Mouse (Mus musculus): ENCODE results near the gene Pak7. TPM values are rescaled to one million over a fixed set of nuclear protein-coding genes. Genes with fewer than 3 reads are reported as not detected.

Gene Pak7
- total RNA-seq, 1 experiment from 2014 or later = 0.12 TPM

DNA sequence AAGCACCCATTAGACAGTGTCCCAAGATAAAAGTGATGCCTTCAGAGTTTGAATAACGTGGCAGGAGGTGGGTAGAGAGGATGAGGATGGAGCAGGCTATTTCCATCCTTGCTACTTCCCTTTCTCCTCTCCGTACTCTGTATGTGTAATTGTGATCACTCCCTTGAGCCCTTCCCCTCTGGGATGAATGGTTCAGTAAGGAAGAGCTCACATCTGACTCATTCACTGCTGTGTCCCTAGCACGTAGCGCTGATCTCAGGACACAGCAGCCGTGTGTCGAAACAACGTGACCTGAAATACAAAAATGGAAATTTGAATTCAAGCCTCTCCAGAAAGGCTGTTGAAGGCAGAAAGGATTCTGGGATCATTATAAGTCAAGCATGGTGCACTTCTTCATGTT is 237.0 kb downstream of the Pak7 start:
- DNase-seq = no peak

DNA sequence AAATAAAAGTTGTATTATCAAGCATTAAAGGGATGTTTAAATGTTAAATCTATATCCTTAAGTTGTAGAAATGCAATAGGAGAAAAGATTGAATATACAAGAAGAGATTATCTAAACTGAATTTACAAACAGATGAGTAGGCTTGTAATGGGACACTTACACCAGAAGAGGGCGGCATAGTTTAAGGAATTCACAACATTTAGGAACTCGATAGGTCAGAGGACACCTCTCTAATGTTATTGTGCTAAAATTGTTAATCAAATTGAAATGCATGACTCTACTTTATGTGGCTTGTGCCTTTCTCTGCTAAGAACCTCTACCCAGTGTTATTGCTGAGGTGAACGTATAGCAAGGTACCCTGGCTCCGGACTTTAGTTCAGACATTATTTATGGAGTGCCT is 238.2 kb downstream of the Pak7 start:
- DNase-seq = no peak

DNA sequence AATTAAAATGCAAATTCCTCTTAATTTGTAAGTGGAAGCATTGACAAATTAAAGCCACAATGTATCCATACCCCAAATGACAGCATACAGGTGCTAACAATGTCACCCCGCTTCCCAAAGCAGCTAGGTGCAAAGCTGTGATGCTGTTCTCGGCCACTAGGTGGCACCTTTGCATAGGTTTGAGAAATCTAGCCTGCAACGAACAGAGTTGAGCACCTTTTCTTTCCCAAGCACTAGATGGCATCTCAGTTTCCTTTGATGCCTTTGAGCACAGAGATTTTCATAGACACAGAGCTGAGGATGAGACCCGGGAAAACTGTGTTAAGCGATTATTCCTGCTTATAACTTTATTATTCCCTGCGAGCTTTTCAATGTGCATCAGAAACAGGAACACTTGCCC is 238.8 kb downstream of the Pak7 start:
- DNase-seq = peak; percentile 75

DNA sequence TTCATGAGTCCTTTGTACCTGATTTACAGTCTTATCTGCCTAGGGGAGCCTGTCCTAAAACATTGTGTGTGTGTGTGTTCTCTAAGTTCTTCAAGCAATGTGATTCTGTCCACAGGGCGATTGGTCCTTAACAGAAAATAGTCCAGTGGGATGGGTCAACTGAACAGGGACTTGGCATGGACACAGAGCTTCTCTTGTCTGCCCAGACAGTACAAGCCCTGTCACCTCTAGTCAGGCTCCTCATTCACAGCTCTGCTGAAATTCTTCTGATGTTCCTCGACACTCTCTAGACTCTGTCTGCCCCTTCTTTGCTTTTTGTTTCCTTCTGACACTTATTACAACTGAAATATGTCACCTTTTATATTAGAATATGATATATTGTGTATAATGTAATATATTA is 247.0 kb downstream of the Pak7 start:
- no peak for DNase-seq

DNA sequence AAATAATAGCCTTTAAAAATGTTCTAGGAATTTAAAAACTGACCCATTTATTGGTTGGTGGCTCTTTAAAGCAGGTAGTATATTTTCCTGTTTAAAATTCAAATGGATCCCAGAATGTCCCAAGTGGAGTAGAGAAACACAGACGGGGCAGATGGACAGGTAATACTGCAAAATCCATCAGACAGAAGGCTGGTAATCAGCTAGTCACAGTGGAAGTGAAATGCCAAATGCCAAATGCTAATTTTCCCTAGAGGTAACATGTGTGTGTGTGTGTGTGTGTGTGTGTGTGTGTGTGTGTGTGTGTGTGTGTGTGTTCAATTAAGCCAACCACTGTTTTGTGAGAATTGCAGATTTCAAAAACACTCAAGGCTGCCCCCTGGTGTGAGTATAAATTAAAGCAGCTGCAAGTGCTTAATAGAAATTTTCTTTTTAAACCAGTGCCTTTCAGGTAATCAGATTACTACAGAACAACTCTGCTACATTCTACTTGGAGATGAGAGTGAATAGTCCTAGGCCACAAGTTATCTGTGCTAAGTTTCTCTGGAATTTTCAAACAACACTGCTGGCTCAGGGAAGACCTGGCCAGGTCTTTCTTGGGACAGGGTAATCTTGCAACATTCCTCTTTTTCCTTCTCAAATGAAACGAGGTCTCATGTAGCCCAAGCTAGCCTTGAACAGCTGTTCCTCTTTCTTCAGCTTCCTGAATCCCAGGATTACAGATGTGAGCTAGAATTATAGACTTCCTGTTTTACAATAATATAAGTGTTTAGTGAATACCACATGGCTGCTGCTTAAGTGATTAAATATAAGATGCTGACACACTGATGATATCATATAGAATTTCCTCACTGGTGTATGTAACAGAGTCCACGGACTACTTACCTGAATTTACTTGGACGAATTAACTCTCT is 248.4 kb downstream of the Pak7 start:
- peak; percentile 6 for DNase-seq

DNA sequence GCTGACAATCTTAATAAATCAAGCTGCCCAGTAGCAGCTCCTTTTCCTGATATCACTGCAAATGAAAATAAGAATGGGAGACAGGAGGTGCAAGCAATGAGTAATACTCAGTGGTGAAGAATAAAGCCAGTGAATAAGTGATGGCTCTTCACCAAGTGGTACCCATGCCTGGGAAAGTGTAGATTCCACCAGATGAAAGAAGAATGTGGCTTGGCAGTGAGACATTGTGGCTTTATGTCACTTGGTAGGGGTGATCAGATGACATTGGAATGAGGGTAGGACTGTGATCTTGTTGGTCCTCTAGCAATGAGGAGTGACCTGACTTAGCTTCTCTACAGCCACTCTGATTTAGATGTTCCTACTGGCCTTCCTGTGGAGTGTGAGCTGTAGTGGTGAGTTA is 249.3 kb downstream of the Pak7 start:
- DNase-seq = no peak

DNA sequence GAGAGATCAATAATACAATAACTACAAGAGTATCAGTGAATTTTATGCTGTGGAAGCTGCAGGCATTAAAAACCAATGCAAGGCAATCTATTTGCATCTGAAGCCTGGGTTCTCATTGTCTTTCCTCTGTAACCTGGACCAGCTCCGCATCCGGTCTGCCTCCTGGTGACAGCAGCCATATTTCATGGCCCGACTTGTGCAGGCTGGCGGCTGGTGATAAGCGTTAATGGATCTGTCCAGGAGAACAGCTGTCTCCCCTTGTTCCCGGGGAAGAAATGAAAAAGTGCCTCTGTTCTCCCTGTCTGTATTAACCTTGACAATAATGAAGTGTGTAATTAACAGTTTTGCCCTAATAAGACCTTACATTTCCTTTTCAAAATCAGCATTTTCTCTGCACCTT is 265.9 kb downstream of the Pak7 start:
- no peak for DNase-seq

DNA sequence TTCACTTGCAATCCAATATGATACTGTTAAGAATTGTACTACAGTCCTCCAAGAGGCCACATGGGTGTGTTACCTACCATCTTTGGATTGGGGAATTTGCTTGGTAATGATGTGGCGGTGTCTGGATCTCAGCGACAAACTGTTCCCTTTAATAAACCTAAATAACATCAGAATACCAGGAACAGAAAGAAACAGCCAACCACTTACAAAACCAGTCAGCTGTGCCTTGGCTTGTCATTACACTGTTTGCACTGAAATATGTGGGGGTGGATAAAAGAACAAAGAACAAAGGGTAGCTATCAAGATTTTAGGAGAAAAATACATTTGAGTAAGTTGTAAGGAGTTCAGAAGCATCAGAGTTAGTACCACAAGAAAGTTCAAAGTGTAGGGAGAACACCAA is 269.8 kb downstream of the Pak7 start:
- DNase-seq = no peak

DNA sequence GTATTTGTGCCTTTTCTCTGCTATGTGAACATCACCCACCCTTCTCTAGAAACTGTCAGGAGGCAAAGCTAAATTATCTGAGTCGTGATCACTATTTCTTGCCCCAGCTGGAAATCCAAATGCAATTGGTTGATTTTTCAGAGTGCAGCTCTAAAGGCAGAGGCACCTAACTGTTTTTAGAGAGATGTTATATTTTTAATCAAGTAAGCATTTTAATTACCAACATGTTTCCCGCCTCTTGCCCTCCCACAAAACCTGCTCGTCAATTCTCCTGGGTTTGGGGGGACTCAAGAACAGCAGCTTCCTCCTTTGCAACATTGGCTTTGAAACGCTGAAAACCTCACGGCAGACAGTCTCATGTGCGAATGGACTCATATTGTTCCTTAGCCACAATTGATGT is 274.4 kb downstream of the Pak7 start:
- DNase-seq = no peak

DNA sequence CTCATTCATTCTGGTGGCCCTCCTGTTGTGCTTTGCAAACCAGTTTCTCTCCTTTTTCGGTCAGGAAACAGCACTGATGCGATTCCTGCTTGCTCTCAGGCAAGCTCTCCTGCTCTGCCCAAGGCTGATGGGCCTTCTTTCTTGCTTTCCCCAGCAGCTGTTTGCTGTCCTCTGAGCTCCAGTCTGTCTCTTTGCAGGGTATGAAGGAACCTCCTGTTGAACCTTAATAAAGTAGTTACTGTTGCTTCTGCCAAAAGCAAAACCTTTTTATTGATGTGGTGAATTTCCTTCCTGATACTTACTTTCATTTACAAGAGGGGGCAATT is 278.8 kb downstream of the Pak7 start:
- DNase-seq = no peak

DNA sequence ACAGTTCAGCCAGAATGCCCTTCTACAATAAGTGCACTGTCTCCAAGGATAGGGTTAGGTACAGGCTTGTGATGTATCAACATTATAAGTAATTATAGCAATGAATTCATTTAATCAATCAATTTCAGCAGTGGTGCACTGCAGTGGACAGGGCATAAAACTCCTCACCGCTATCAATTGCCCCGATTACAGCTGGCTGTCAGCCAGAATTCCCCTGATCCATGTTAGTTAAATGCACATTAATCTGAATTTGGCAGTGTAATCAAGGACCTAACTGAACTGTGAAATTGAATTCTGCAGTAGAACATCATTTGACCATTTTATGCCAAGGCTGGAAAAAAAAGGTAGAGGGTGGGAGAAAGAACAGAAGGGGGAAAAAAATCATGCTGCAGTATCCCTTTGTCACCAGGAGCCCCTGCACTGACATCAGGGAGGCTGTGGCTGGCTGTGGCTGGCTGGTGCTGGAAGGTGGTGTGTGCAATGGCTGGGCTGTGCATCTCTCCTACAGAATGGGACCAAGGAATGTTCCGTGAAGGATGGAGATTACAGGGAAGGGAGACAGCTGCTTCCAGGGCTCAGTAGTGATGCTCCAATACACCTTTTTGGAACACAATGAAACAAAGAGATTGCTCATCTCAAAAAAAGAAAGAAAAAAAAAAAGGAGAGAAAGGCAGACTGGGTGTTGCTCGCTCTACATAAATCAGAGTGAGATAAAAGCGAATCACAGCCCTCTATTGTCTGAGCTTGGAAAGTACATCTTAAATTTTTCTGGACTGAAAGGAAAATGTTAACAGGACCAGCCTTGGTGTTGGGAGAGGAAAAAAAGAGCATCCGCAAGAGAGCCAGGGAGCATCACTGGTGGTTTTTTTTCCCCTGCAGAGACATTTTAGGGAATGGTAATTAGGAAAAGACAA is 279.4 kb downstream of the Pak7 start:
- DNase-seq = no peak

DNA sequence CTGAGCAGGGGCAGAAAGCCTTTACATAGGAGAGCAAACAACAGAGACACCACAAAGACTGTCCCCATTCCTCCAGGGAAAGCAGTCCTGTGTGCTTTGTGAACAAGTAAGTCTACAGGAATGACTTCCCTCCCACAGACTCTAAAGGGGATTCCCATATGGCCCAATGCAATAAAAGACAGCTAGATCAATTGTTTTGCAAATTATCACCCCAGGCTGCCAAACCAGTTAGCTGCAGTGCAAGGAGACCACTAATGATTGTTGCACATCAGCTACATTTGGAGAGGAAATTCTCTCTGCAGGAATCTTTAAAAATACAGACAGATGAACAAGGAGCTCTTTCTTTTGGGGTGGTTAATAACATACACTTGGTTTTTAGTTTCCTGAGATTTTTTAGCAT is 280.2 kb downstream of the Pak7 start:
- no peak for DNase-seq

DNA sequence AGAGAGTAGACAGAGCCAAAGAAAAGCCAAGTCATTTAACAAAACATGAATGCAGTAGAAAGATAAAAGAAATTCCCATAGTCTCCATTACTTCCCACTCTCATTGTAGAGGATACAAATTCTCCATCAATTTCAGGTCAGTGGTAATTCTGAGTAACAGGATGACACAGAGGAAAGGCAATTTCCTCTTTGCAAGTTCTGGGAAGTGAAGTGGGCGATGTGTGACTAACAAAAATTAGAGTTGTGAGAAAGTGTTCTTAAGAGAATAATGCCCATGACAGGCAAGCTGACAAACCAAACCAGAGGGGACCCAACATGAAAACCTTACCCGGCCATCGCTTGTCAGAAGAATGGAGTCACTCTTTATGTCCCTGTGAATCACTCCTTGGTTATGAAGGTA is 290.6 kb downstream of the Pak7 start:
- DNase-seq = no peak

DNA sequence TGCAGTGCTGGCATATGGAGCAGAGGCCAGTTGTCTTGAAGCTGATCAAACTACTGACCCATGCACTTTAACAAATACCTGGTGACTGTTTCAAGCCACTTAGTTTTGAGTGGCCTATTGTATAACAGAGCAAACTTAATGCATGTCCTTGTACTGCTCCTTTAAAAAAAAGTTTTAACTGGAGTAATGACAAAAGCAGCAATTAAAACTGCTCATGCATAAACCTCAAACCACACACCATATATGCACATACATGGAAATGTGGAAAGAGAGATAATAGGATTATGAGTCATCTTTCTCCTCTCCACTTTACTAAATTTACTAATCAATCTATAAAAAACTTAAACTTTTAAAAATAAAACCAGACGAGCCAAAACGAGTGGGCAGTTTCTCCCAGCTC is 291.8 kb downstream of the Pak7 start:
- no peak for DNase-seq

DNA sequence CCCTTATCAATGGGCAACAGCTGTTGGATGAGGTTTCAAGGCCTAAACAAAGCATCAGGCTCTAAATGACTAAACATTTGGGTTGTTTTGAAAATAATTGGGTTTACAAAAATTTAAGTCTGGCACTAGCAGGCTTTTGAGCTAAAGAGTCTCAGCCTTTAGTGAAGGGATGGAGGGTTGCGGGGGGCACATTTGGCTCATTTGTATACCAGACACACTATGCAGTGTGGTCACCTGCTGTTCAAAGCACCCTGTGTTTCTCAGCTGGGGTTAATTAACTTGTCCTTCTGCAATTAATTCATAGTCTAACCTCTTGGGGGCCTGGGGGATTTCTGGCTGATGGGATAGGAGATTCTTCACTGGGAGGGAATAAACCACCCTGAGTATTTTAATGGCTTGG is 323.4 kb downstream of the Pak7 start:
- DNase-seq = no peak

DNA sequence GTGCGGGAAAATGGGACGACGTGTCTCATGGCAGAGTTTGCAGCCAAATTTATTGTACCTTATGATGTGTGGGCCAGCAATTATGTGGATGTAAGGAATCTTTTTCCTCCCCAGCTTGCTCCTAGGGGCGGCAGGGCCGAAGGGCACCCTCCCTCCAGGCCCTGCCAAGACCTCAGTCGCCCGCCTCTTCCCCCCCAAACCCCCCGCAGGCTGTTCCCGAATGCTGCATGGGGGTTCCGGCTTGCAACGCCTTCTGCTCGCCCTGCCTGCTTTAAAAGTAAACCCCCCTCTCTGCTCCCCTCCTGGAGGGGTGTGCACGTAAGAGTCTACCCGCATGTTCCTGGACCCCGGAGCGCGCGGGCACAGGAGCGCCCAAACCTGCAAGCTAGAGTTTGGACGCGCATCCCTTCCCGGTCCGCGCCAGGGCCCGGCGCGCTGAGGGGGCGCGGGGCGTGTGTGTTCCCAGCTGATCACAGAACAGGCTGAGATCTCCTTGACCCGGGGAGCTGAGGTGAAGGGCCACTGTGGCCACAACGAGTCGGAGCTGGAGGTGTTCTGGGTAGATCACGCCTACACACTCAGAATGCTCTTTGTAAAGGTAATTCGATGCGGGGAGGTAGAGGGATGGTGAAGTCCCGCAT is 328.6 kb downstream of the Pak7 start:
- DNase-seq = no peak

DNA sequence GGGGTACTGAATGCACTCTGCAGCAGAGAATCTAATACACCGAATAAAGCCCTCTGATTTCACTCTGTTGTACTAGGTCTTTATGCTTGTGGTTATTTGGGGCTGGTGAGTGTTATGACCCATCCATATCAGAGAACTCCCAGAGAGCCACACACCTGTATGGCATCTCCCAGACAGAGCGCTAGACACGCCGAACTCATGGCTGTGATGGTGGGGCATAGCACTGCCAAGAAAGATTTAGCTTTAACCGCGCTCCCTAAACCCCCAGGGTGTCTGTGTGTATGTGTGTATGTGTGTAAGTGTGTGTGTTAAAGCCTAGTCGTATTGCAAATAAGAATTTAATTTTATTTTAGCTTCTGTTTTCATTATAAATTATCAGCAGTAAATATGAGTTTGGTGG is 329.4 kb downstream of the Pak7 start:
- DNase-seq = no peak

DNA sequence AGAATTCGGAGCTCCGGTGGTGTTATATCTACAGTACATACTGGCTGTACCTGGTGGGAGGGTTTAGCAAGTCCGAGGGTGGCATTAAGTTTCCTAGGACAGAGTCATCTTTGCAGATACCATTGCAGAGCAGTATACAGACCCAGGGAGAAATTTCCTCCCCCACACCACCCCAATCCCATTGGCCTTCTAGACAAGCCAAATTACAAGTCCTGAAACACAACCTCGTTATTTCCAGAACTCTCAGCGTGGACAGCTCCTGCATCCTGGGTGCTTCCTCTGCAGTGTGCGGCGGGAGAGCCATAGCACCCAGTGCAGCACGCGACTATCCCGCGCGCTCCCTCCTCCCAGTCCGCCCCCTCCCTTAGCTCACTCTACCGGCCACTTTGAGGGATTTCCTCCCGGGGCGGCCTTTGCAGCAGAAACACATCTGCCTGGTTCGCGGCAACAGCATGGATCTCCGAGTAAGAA is 329.9 kb downstream of the Pak7 start:
- peak; percentile 2 for DNase-seq

DNA sequence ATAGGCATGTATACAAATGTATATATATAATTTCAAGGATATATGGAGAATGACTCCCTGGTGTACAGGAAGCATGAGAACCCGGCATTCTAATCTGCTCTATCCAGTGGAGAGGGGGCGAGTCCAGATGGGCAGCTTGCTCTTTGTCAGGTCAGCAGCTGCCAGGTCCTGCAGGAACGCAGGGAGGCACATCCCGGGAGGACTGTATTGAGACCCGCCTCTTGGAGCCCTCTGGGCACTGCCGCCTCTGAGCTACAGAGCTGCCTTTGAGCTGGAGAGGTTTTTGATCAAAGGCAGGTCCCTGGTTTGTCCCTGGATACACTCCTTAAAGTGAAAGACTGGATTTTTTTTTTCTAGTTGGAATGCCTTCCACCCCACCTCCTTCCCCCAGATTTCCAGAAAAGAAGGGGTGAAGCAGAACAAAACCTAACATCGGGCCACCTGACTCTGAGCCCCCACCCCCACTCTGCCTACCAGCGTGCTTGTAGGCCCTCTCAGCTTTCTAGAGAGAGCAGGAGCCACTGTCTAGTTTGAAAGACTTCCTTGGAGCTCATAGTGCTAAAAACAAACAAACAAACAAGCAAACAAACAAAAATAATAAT is 336.0 kb downstream of the Pak7 start, which contains the start of gene Lamp5:
TSS of gene Lamp5 (plus strand) at position 552 of the 602 bp plus-strand sequence.
- no peak for DNase-seq

DNA sequence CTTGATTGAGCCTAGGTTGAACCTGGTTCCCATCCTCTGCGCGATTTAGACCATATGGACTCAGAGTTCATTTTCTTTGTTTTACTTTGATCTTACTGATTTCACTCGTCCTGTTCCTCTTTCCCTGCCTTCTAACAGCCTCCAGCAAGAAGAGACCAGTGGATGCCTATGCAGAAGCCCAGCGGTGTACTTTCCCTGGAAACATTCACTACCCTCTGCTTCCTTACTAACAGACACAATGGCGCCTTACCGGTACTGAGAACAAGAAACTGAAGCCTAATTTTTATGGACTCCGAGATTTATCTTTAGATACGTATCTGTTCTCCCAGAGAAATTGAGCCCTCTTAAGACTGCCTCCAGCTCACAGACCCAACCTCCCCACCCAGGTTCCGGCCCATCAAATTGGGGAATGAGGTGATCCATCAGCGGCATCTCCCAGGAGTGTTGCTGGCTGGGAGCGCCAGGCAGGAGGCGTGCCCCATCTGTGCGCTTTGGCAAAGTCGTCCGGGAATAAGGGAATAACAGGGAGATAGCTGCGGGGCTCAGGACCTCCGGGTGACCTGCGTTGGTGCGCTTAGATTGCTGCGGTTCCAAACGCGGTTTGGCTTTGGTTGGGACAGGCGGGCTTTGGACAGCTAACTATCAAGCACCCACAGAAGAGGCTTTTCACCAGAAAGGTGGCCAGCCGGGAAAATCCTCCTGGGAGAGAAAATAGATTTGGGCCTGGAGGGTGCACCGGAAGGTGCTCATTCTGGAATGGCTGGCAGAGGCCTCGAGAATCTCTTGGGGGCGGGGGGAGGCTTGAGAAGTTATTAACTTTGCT is 336.8 kb downstream of the Pak7 start:
- no peak for DNase-seq

DNA sequence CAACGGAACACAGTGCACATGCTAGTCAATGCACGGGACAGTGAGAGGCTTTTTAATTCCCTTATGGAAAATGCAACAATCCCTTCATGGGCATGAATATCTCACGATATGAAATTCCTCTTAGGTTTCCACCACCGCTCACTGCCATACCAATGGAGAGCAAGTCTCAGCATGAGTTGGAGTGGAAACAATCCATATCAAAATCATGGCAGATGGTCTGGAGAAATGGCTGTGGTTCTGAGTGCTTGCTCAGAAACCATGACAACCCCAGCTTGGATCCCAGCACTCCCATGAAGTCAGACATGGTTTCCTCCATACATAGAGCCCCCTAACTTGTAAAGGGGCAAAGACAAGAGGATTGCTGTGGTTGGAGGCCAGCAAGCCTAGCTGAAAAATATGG is 339.3 kb downstream of the Pak7 start:
- no peak for DNase-seq
